Mouse (Mus musculus) heart, adult 9 months (tissue): ENCODE measurements around the gene Topbp1.
A peak's percentile ranks its signal among the peaks of the same experiment; 100 is the strongest.

Source experiments
- DNase-seq, 2 experiments: peaks; one replicate each; pipeline ENCODE4 v3.0.0; 2022; ENCODE audit warnings: low spot score in 2 of 2

Gene Topbp1

DNA sequence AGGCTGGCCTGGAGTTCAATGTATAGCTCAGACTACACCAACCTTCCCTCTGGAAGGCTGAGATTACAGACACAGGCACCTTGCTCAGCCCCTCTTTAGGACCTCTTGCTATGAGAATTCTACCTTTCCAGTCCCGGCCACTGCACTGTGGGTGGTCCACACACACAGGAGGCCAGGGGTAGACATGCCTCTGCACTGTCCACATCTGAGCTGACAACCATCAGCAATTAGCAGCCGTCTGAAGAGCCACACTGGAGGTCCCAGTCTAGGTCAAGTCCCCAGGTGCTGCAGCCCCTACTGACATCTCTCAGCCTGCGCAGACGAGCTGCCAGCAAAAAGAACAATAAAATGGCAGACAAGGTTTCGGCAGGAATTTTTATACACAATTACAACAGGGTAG is 81.6 kb downstream of the Topbp1 start:
- DNase-seq, result no peak

DNA sequence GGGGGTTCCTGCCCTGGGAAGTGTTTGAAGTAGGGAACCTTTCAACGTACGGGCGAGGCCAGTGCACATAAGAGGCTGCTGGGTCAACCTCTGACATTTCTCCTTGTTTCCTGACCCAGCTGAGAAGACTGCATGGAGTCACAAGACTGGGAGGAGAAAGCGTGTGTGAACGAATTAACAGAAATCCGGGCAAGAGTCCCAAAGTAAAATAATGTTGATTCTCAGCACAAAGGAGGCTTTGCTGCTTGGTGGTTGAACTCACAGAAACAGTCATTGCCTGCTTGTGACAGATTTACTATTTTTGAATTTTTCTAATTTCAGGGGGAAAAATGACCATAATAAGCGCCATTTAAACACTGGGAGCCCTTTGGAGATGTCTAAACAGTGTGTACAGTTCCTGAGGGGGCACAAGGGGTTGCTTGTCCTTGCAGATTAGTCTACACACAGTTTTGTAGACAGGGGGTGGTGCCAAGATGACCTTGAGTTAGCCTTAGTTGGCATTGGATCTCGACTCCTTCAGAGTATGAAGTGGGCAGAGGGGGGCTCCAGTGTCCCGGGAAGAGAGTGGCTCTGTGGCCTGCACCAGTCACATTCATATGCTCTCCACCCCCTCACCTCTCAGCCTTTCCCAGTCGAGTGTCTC is 82.1 kb downstream of the Topbp1 start:
- DNase-seq, result no peak

DNA sequence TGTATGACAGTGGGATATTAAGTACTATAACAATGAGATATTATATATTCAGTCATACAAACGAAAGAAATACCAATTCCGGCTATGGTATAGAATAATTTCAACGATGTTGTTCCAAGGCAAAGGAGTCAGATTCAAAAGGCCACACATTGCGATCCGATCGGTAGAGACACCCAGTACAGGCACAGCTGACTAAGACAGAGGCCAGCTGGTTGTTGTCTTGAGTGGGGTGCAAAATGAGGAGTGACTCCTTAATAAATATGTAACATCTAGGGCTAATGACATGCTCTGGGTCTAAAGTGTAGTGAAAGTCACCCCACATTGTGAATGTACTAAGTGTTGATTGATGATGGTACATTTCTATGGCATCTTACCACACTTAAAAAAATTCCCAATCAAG is 84.2 kb downstream of the Topbp1 start:
- no peak for DNase-seq

DNA sequence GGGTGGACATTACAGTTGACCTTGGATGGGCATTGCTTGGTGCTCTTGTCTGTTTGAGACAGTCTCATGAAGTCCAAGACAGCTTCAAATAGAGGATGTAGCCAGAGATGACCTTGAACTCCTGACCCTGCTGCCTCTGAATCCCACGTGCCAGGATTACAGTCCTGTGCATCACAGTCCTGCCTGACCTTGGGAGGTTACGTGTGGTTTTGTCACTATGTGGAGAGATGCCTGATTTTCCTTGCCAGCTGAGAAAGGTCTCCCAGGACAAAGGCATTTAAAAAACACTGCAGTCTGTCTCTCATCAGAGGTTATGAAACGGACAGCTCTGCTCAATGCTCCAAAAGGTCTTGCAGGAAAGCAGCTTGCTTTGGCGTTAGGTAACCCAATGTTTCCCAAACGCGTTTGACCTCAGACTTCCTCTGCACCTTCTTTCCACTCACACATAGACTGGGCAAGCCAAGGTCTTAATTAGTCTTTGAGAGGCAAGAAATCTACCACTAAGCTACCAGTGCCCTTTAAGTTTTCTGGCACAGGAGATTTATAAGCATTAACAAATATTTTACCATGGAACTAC is 86.9 kb downstream of the Topbp1 start:
- DNase-seq, result no peak

DNA sequence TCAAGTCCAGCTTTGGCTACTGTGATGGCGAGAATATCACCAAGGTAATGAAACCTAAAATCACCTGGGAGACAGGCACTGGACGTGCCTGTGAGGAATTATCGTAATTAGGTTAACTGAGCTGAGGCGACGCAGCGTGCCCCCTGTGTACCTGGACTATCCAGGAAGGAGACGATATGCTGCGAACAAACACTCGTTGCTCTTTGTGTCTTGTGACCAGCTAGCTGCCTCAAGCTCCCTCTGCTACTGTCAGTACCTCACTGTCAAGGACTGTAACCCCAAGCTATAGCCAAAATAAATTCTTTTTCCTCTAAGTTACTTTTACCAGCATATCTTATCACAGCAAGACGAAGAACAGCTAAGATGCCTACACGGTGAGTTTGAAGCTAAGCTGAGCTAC is 88.2 kb downstream of the Topbp1 start:
- no peak for DNase-seq

DNA sequence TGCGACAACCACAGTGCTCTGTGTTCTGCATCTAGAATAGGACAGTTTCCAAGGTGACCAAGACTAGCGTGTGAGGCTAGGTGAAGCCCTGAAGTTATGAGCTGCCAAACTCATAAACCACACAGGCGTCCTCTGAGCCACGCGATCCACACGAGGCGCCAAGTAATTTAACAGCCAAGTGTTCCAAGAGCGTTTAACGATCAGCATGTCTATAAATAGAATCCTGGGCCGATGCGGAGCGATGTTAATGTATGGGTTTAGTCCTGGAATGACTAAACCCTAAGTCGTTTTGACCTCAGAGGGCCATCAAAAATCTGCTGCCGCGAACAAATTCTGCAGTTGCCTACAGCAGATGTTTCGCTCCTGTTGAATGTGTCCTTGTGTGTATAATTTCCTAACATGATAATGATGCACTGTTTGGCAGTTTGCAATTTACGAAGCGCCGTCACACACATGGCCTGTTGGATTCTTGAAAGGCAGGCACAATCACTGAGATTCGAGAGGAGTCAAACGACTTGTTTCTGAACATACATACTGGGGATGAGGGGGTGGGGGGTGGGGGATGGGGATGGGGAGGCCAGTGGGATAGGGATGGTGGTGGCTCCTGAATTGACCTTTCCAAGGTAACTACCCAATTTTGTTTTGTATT is 93.6 kb downstream of the Topbp1 start:
- peak; percentile 17 to 56 for DNase-seq
